Mouse (Mus musculus) layer of hippocampus, adult 2 months (tissue): ENCODE measurements around the gene Olfr345. TPM values are rescaled to one million over a fixed set of nuclear protein-coding genes. Genes with fewer than 3 reads are reported as not detected.

Experiments used
- DNase-seq, 2 experiments: peaks; one replicate each; pipeline ENCODE4 v3.0.0; 2022; ENCODE audit warnings: low spot score in 2 of 2
- H3K27ac ChIP-seq: fragments of 200-600 bp; 2 replicates; pipeline ENCODE4 v1.8.1; 2022
- H3K4me3 ChIP-seq: fragments of 200-600 bp; 2 replicates; pipeline ENCODE4 v1.8.1; 2022; ENCODE audit warnings: mild to moderate bottlenecking
- CTCF ChIP-seq: fragments of 200-600 bp; conservative IDR thresholded peaks from 2 replicates; pipeline ENCODE4 v1.8.1; 2022; ENCODE audit warnings: antibody characterized with exemption, mild to moderate bottlenecking, moderate library complexity
- long read RNA-seq, 2 experiments: library from polyadenylated mRNA; stranded (forward); transcript quantifications; one replicate each; pipeline ENCODE4 v2.0.0; 2021; ENCODE audit warnings: borderline mapping rate in 2 of 2
- total RNA-seq, 2 experiments: library from RNA; stranded (reverse); gene quantifications; 2 replicates each; pipeline ENCODE4 v1.2.3; 2021

The Olfr345 gene
- total RNA-seq: not detected
- long read RNA-seq, experiment 1: 0 reads
- long read RNA-seq, experiment 2: 0 reads

DNA sequence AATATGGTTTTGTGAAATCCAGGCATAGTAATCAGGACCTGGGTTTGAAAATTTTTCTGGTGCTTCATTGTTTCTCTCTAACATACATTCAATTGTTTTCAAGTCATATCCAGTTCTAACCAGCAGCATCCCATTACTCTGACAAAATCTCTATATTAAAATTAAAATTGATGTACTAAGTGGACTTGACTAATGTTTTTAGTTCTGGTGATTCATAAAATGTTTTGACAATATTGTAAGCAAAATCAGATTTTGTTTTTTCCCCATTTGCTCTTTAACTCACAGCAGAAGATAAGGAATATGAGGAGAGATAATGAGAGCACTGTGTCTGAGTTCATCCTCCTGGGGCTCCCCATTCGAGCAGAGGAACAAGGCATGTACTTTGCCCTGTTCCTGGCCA, at the start of gene Olfr345:
TSS of gene Olfr345 (plus strand) at position 301 of the 400 bp plus-strand sequence.
- no peak for TF ChIP-seq CTCF
- no peak within 1 kb of the TSS for H3K27ac ChIP-seq
- H3K4me3 ChIP-seq: no peak within 1 kb of the TSS
- DNase-seq: no peak

GRCm38 (mm10) chr2:36685488-36685887, 45.6 kb downstream of the Olfr345 start, which contains the start of gene Olfr346:
Gene Olfr346 (plus strand): TSS chr2:36685788.
- TF ChIP-seq CTCF: no peak
- no peak within 1 kb of the TSS for H3K4me3 ChIP-seq
- no peak within 1 kb of the TSS for H3K27ac ChIP-seq
- DNase-seq: no peak

Other genes starting within 250 kb of the Olfr345 start
- gene Olfr339, start 221.1 kb upstream of the Olfr345 start, total RNA-seq: not detected
- gene Olfr340, start 187.5 kb upstream of the Olfr345 start, total RNA-seq: not detected
- not detected for gene Olfr341, start 157.6 kb upstream of the Olfr345 start, total RNA-seq
- gene Olfr342, start 115.0 kb upstream of the Olfr345 start, total RNA-seq: not detected
- gene Olfr344, start 73.4 kb upstream of the Olfr345 start, total RNA-seq: under 1 TPM in 1 of 2 experiments, not detected in 1; 0.05 TPM
- gene Olfr346, start 45.7 kb downstream of the Olfr345 start, total RNA-seq: not detected
- not detected for gene Olfr347, start 91.9 kb downstream of the Olfr345 start, total RNA-seq
- not detected for gene Olfr348, start 144.2 kb downstream of the Olfr345 start, total RNA-seq
- gene Olfr50, start 150.5 kb downstream of the Olfr345 start, total RNA-seq: not detected
- gene Olfr3, start 177.0 kb downstream of the Olfr345 start, total RNA-seq: not detected
- gene Olfr350, start 206.3 kb downstream of the Olfr345 start, total RNA-seq: not detected
- not detected for gene Olfr351, start 222.6 kb downstream of the Olfr345 start, total RNA-seq
- gene Olfr352, start 228.4 kb downstream of the Olfr345 start, total RNA-seq: not detected